Mouse (Mus musculus): ENCODE measurements around the gene Pradc1. TPM values are rescaled to one million over a fixed set of nuclear protein-coding genes. Genes with fewer than 3 reads are reported as not detected.

Pradc1 gene
- total RNA-seq (2014; rRNA removed) (21.1 and 24.7 TPM in 2 replicates), polyA plus RNA-seq (2015; fragmentation: Nextera tagmentation; extraction: Ambion mirVana) (31.5 and 35.2 TPM in 2 replicates)

DNA sequence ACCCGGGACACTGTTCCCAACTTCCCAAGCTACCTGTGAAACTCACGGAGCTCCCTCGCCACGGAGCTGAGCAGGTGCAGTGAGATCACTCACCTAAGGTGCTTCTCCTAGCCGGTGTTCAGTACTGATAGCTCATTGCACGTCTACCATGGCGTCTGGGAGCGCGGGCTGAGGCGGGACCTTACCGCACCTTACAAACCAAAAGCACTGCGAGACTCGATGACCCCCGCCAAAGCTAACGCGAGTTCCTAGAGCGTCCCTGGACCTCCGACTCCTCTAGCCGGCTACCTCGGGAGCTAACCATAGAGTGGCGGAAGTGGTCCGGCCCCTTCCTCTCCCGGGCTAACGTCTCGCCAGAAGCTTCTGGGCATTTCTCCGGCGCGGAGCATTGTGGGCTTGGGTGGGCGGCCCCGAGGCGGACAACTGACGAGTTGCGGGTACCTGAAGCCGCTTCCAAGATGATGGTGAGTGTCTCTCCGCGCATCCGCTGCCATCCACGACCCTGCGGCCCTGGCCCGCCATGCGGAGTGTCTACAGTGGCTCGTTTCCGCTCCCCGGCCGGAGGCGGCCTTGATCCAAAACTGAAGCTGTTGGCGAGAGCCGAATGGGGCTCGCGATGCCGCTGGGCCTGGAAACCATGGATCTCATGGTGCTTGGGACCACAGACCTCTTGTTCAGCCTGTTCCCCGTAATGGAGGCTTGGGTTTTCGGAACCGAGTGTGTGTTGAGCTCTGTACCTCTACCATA is at the start of gene Pradc1:
TSS of gene Pradc1 (minus strand) at position 307 of the 747 bp plus-strand sequence.
- Histone ChIP-seq H3K4me2 (ENCODE audit: low read depth, low read length) (peak within 1 kb of the TSS; percentile 86), H3K9me3 (ENCODE audit: low read length) (no peaks in the 10 kb centered on the region), H3K36me3 (ENCODE audit: insufficient read depth, low read length) (no peaks in the 10 kb centered on the region; the same call in 1 of the 2 replicates), H3K27ac (peak within 1 kb of the TSS; percentile 94), H3K27me3 (ENCODE audit: insufficient read depth, low read length) (no peaks in the 10 kb centered on the region), H3K4me3 (ENCODE audit: low read length) (peak within 1 kb of the TSS; percentile 79), H3K4me1 (ENCODE audit: insufficient read depth, low read length) (peaks cover 15% of the 10 kb centered on the region), H3K9ac (replicated peaks; ENCODE audit: low read length) (peak within 1 kb of the TSS; percentile 93)
- no peak for TF ChIP-seq CTCF (IDR thresholded peaks at IDR 0.05; ENCODE audit: low read depth)
- peak; percentile 99 for DNase-seq (ENCODE audit: low spot score)
- ATAC-seq = peak; percentile 90
- under 1% methylated on average over 52 of the region's 54 CpGs for WGBS

DNA sequence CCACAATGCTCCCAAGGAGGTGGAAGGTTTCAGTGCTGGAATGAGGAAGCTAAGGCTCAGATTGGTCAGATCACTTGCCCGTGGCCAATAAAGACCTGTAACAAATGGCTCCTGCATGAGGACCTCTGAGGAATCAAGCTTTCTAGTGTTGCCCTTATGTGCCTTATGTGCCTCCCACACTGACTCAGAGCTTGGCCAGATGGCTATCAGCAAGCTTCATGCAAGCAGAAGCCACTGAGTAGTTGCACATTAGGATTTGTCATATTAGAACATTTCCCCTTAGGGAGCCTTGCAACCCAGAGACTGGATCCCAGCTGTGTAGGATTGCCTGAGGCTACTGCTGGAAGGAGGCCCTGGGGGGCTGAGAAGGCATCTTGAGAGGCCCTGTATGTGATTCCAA is 48.6 kb upstream of the Pradc1 start:
- Histone ChIP-seq H3K27me3 (ENCODE audit: insufficient read depth, low read length) (no peaks in the 10 kb centered on the region), H3K36me3 (ENCODE audit: insufficient read depth, low read length) (no peaks in the 10 kb centered on the region), H3K4me3 (ENCODE audit: low read length) (no peak overlapping the region), H3K4me1 (ENCODE audit: insufficient read depth, low read length) (peaks cover 4% of the 10 kb centered on the region; the same call in 1 of the 2 replicates), H3K9me3 (ENCODE audit: low read length) (no peaks in the 10 kb centered on the region), H3K4me2 (ENCODE audit: low read depth, low read length) (no peak overlapping the region), H3K27ac (no peak overlapping the region), H3K9ac (replicated peaks; ENCODE audit: low read length) (no peak overlapping the region)
- 71% methylated on average over 1 of the region's 1 CpGs for WGBS
- DNase-seq (ENCODE audit: low spot score) (no peak), ATAC-seq (no peak)
- TF ChIP-seq CTCF (IDR thresholded peaks at IDR 0.05; ENCODE audit: low read depth) = no peak

DNA sequence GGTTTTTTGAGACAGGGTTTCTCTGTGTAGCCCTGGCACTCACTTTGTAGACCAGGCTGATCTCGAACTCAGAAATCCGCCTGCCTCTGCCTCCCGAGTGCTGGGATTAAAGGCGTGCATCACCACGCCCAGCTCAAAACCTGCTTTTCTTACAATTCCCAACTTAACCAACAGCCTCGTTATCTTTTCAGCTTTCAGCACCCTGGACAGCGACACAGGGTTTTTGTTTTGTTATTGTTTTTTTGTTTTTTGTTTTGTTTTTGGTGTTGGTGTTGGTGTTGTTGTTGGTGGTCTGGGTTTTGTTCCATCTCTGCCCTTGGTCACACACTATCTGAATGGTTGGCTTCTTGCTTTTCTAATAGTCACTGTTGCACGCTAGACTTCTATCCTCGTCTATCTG is 46.4 kb upstream of the Pradc1 start:
- no peak overlapping the region for H3K4me3 ChIP-seq (ENCODE audit: low read length)
- DNase-seq (ENCODE audit: low spot score) = no peak
- no peak for TF ChIP-seq CTCF (IDR thresholded peaks at IDR 0.05; ENCODE audit: low read depth)
- no peaks in the 10 kb centered on the region for H3K9me3 ChIP-seq (ENCODE audit: low read length)
- H3K4me1 ChIP-seq (ENCODE audit: insufficient read depth, low read length) = peaks cover 4% of the 10 kb centered on the region; the same call in 1 of the 2 replicates
- no peak overlapping the region for H3K9ac ChIP-seq (replicated peaks; ENCODE audit: low read length)
- 77% methylated on average over 9 of the region's 9 CpGs for WGBS
- H3K36me3 ChIP-seq (ENCODE audit: insufficient read depth, low read length) = no peaks in the 10 kb centered on the region
- ATAC-seq = no peak
- no peak overlapping the region for H3K27ac ChIP-seq
- no peaks in the 10 kb centered on the region for H3K27me3 ChIP-seq (ENCODE audit: insufficient read depth, low read length)
- no peak overlapping the region for H3K4me2 ChIP-seq (ENCODE audit: low read depth, low read length)

DNA sequence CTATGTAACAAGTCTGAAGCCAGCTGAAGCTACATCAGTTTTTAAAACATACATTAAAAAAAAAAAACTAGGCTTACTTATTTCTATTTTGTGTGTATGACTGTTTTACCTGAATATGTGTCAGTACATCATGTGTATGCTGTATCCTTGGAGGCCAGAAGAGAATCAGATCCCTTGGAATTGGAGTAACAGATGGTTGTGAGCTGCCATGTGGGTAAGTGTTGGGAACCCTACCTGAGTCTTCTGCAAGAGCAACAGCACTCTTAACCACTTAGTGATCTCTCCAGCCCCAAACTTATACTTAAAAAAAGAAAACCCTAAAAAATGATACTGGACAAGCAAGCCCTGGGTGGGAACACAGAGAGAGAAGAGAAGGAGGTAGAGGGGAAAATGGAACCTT is 45.2 kb upstream of the Pradc1 start:
- Histone ChIP-seq H3K27ac (no peak overlapping the region), H3K36me3 (ENCODE audit: insufficient read depth, low read length) (no peaks in the 10 kb centered on the region), H3K9me3 (ENCODE audit: low read length) (no peaks in the 10 kb centered on the region), H3K4me2 (ENCODE audit: low read depth, low read length) (no peak overlapping the region), H3K27me3 (ENCODE audit: insufficient read depth, low read length) (no peaks in the 10 kb centered on the region), H3K9ac (replicated peaks; ENCODE audit: low read length) (no peak overlapping the region), H3K4me1 (ENCODE audit: insufficient read depth, low read length) (peaks cover 4% of the 10 kb centered on the region; the same call in 1 of the 2 replicates), H3K4me3 (ENCODE audit: low read length) (no peak overlapping the region)
- DNase-seq (ENCODE audit: low spot score) (no peak), ATAC-seq (no peak)
- no peak for TF ChIP-seq CTCF (IDR thresholded peaks at IDR 0.05; ENCODE audit: low read depth)

DNA sequence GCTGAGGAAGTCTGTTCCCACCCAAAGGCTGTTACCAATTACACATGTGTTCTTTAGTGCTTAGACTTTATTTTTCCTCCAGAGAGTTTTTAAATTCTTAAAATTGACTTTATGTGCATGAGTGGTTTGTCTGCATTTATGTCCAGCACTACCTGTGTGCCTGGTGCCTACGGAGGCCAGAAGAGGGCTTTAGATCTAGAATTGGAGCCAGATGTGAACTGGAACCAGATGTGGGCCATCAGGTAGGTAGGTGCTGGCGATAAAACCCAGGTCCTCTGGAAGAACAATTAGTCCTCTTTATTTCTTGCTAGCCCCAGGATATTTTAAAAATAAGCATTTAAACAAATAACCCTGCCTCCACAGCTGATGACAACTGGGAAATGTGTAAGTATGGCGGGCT is 39.8 kb upstream of the Pradc1 start:
- Histone ChIP-seq H3K9ac (replicated peaks; ENCODE audit: low read length) (no peak overlapping the region), H3K4me2 (ENCODE audit: low read depth, low read length) (no peak overlapping the region), H3K36me3 (ENCODE audit: insufficient read depth, low read length) (no peaks in the 10 kb centered on the region), H3K4me1 (ENCODE audit: insufficient read depth, low read length) (no peaks in the 10 kb centered on the region), H3K9me3 (ENCODE audit: low read length) (no peaks in the 10 kb centered on the region), H3K4me3 (ENCODE audit: low read length) (no peak overlapping the region), H3K27ac (no peak overlapping the region), H3K27me3 (ENCODE audit: insufficient read depth, low read length) (no peaks in the 10 kb centered on the region)
- DNase-seq (ENCODE audit: low spot score) = no peak
- no peak for TF ChIP-seq CTCF (IDR thresholded peaks at IDR 0.05; ENCODE audit: low read depth)
- ATAC-seq = no peak
- 96% methylated on average over 3 of the region's 3 CpGs for WGBS

DNA sequence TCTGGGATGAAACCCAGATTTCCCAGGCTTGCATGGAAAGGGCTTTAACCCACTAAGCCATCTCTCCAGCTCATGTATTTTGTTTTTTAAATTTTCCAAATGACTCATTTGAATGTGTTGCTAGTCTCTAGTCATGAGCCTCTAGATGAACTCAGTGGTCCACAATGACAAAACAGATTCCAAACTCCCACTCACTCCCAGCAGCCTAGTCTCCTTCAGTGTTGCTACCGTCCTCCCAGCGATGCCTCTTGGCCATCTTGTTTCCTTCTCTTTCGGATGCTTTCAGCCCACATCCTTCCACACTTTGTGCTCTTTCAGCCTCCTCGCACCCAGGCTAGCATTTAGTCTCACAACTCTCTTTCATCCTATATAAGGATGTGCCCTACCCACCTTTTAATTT is 38.5 kb upstream of the Pradc1 start:
- WGBS = 81% methylated on average over 4 of the region's 4 CpGs
- H3K4me3 ChIP-seq (ENCODE audit: low read length) = no peak overlapping the region
- H3K27ac ChIP-seq = no peak overlapping the region
- H3K4me2 ChIP-seq (ENCODE audit: low read depth, low read length) = no peak overlapping the region
- no peaks in the 10 kb centered on the region for H3K9me3 ChIP-seq (ENCODE audit: low read length)
- TF ChIP-seq CTCF (IDR thresholded peaks at IDR 0.05; ENCODE audit: low read depth) = no peak
- H3K9ac ChIP-seq (replicated peaks; ENCODE audit: low read length) = no peak overlapping the region
- no peak for ATAC-seq
- no peaks in the 10 kb centered on the region for H3K36me3 ChIP-seq (ENCODE audit: insufficient read depth, low read length)
- DNase-seq (ENCODE audit: low spot score) = no peak
- H3K27me3 ChIP-seq (ENCODE audit: insufficient read depth, low read length) = no peaks in the 10 kb centered on the region
- peaks cover 3% of the 10 kb centered on the region; the same call in 1 of the 2 replicates for H3K4me1 ChIP-seq (ENCODE audit: insufficient read depth, low read length)

DNA sequence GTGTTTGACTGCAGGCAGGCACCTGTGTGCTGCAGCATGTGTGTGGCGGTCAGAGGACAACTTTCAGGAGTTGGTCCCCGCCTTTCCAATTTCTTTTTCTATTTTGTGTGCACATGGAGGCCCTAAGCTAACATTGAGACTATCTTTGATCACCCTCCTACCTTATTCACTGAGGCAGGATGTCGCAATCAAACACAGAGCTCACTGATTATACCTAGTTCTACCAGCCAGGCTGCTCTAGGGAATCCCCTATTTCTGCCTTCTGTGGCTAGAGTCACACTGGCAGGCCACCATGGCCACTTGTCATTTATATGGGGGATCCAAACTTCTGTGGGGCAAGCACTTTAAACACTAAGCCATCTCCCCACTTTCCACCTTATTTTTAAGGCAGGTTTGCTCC is 37.9 kb upstream of the Pradc1 start:
- H3K4me2 ChIP-seq (ENCODE audit: low read depth, low read length) = no peak overlapping the region
- H3K4me3 ChIP-seq (ENCODE audit: low read length) = no peak overlapping the region
- no peak for TF ChIP-seq CTCF (IDR thresholded peaks at IDR 0.05; ENCODE audit: low read depth)
- 85% methylated on average over 3 of the region's 3 CpGs for WGBS
- ATAC-seq (no peak), DNase-seq (ENCODE audit: low spot score) (no peak)
- H3K4me1 ChIP-seq (ENCODE audit: insufficient read depth, low read length) = peaks cover 3% of the 10 kb centered on the region; the same call in 1 of the 2 replicates
- H3K9me3 ChIP-seq (ENCODE audit: low read length) = no peaks in the 10 kb centered on the region
- H3K36me3 ChIP-seq (ENCODE audit: insufficient read depth, low read length) = no peaks in the 10 kb centered on the region
- H3K27me3 ChIP-seq (ENCODE audit: insufficient read depth, low read length) = no peaks in the 10 kb centered on the region
- H3K27ac ChIP-seq = no peak overlapping the region
- no peak overlapping the region for H3K9ac ChIP-seq (replicated peaks; ENCODE audit: low read length)
